Comparison of ENCODE assay signal across 8 mouse cellular contexts in genomic region chr8:125568421-125568850, GRCm38 (mm10). TPM values are rescaled to one million over a fixed set of nuclear protein-coding genes. Genes with fewer than 3 reads are reported as not detected.
DNase-seq lines count a peak whose midpoint lies in the region; ATAC-seq and TF ChIP-seq lines count a peak whose summit lies in the region.

No protein-coding gene starts in this region.

- H3ac ChIP-seq in C2C12 (ENCODE audit: control insufficient read depth, insufficient read length, low read depth): peak overlapping the region; percentile 18

- 12% methylated on average over 14 of the region's 14 CpGs for WGBS in embryonic facial prominence, embryonic 10.5 days
- 7% methylated on average over 14 of the region's 14 CpGs for WGBS in hindbrain, embryonic 10.5 days
- 3% methylated on average over 14 of the region's 14 CpGs for WGBS in liver, postnatal 0 days (ENCODE audit: insufficient replicate concordance)
- 2% methylated on average over 14 of the region's 14 CpGs for WGBS in neural tube, embryonic 12.5 days

- H3K79me3 ChIP-seq in C2C12 (ENCODE audit: low read depth): peaks cover 2% of the 10 kb centered on the region

- H3K9ac ChIP-seq in liver, postnatal 0 days (replicated peaks): peak overlapping the region; percentile 66; the same call in 1 of the 2 replicates
- peak overlapping the region; percentile 33; the same call in 1 of the 2 replicates for H3K9ac ChIP-seq in neural tube, embryonic 12.5 days

- peak; percentile 4; the same call in 1 of the 2 replicates for ATAC-seq in liver, postnatal 0 days
- no peak for ATAC-seq in neural tube, embryonic 12.5 days (ENCODE audit: low FRiP score, low read depth)

- peak overlapping the region; percentile 46 for H3K4me3 ChIP-seq in C2C12 (ENCODE audit: insufficient read depth, poor library complexity, severe bottlenecking)
- peak overlapping the region; percentile 87 for H3K4me3 ChIP-seq in embryonic facial prominence, embryonic 10.5 days
- H3K4me3 ChIP-seq in hindbrain, embryonic 10.5 days: peak overlapping the region; percentile 85
- H3K4me3 ChIP-seq in liver, postnatal 0 days (ENCODE audit: low read depth, low read length): peak overlapping the region; percentile 64
- peak overlapping the region; percentile 82 for H3K4me3 ChIP-seq in neural tube, embryonic 12.5 days

- peaks cover 5% of the 10 kb centered on the region for H3K79me2 ChIP-seq in C2C12 (ENCODE audit: control insufficient read depth, insufficient read depth)

- no peak for TF ChIP-seq CTCF in C2C12 (IDR thresholded peaks at IDR 0.05; ENCODE audit: control insufficient read depth, insufficient read depth, insufficient read length)
- no peak for TF ChIP-seq CTCF in liver, postnatal 0 days (IDR thresholded peaks at IDR 0.05; ENCODE audit: low read depth)

- H3K27ac ChIP-seq in embryonic facial prominence, embryonic 10.5 days (replicated peaks): no peak overlapping the region
- H3K27ac ChIP-seq in hindbrain, embryonic 10.5 days: peak overlapping the region; percentile 64; the same call in 1 of the 2 replicates
- peak overlapping the region; percentile 76 for H3K27ac ChIP-seq in liver, postnatal 0 days (ENCODE audit: low read depth)
- H3K27ac ChIP-seq in neural tube, embryonic 12.5 days: no peak overlapping the region

- H3K4me1 ChIP-seq in embryonic facial prominence, embryonic 10.5 days: peaks cover 43% of the 10 kb centered on the region
- H3K4me1 ChIP-seq in hindbrain, embryonic 10.5 days (replicated peaks): peaks cover 40% of the 10 kb centered on the region
- H3K4me1 ChIP-seq in liver, postnatal 0 days (ENCODE audit: insufficient read depth): peaks cover 20% of the 10 kb centered on the region
- H3K4me1 ChIP-seq in neural tube, embryonic 12.5 days: peaks cover 27% of the 10 kb centered on the region

- no peaks in the 10 kb centered on the region for H3K36me3 ChIP-seq in C2C12 (ENCODE audit: control insufficient read depth, insufficient read depth)
- H3K36me3 ChIP-seq in embryonic facial prominence, embryonic 10.5 days (replicated peaks): no peaks in the 10 kb centered on the region
- H3K36me3 ChIP-seq in hindbrain, embryonic 10.5 days: no peaks in the 10 kb centered on the region
- H3K36me3 ChIP-seq in liver, postnatal 0 days (replicated peaks; ENCODE audit: insufficient read depth, low read length): no peaks in the 10 kb centered on the region
- H3K36me3 ChIP-seq in neural tube, embryonic 12.5 days: no peaks in the 10 kb centered on the region

- no peak for TF ChIP-seq EP300 in liver, postnatal 0 days (IDR thresholded peaks at IDR 0.05; ENCODE audit: low read depth)

- no peaks in the 10 kb centered on the region for H3K9me3 ChIP-seq in embryonic facial prominence, embryonic 10.5 days
- no peaks in the 10 kb centered on the region for H3K9me3 ChIP-seq in hindbrain, embryonic 10.5 days
- no peaks in the 10 kb centered on the region for H3K9me3 ChIP-seq in liver, postnatal 0 days (ENCODE audit: low read length)
- no peaks in the 10 kb centered on the region for H3K9me3 ChIP-seq in neural tube, embryonic 12.5 days

- H3K4me2 ChIP-seq in liver, postnatal 0 days (ENCODE audit: low read depth, low read length): peak overlapping the region; percentile 93
- peak overlapping the region; percentile 94 for H3K4me2 ChIP-seq in neural tube, embryonic 12.5 days (replicated peaks)

- H3K27me3 ChIP-seq in C2C12 (ENCODE audit: control insufficient read depth, insufficient read depth, insufficient read length): no peaks in the 10 kb centered on the region
- H3K27me3 ChIP-seq in embryonic facial prominence, embryonic 10.5 days (replicated peaks; ENCODE audit: low read depth, poor library complexity, severe bottlenecking): peaks cover 26% of the 10 kb centered on the region
- H3K27me3 ChIP-seq in hindbrain, embryonic 10.5 days (ENCODE audit: insufficient read depth, poor library complexity, severe bottlenecking): peaks cover 21% of the 10 kb centered on the region
- H3K27me3 ChIP-seq in liver, postnatal 0 days (ENCODE audit: insufficient read depth, low read length): 0 out of 2 replicates have a peak, but pooled peaks cover 2% of the 10 kb centered on the region
- H3K27me3 ChIP-seq in neural tube, embryonic 12.5 days (replicated peaks): peaks cover 5% of the 10 kb centered on the region; the same call in 1 of the 2 replicates

- DNase-seq in gastrocnemius, adult 18-20 months (ENCODE audit: low spot score): peak; percentile 25
- DNase-seq in gastrocnemius, postnatal 4 days (ENCODE audit: low spot score in 2 of 2): no peak
- peak; percentile 44 for DNase-seq in embryonic facial prominence, embryonic 10.5 days (ENCODE audit: low spot score)
- peak; percentile 35 for DNase-seq in hindbrain, embryonic 10.5 days (ENCODE audit: low spot score)
- peak; percentile 44 for DNase-seq in liver, postnatal 0 days
- no peak for DNase-seq in ovary, postnatal 14 days (ENCODE audit: low spot score)

TF ChIP-seq in C2C12, 6 proteins besides CTCF, POLR2A, EP300 and RAD21:
- no peak for TF ChIP-seq MYOD1 (IDR thresholded peaks at IDR 0.05; ENCODE audit: control insufficient read depth, insufficient read length, low read depth)
- TF ChIP-seq FOSL1 (IDR thresholded peaks at IDR 0.05; ENCODE audit: insufficient read depth, low read length, poor library complexity, severe bottlenecking): no peak
- no peak for TF ChIP-seq MYOG (IDR thresholded peaks at IDR 0.05; ENCODE audit: control insufficient read depth, extremely low read depth, insufficient read length)
- no peak for TF ChIP-seq USF1 (IDR thresholded peaks at IDR 0.05; ENCODE audit: low read depth)
- no peak for TF ChIP-seq MAX (IDR thresholded peaks at IDR 0.05)
- no peak for TF ChIP-seq CEBPB (IDR thresholded peaks at IDR 0.05; ENCODE audit: low read depth)

RNA-seq across cellular contexts. Expression of gene Sipa1l2, which starts 1.2 kb away (rescaled TPM):
- total RNA-seq in gastrocnemius, adult 18-20 months (2021): 1 to 10 TPM; 5.1 to 7.5 TPM
- 10 to 100 TPM; 24.2 to 27.5 TPM for total RNA-seq in gastrocnemius, postnatal 4 days (2021)
- polyA plus RNA-seq in C2C12 (2012; fragmentation: generic; extraction: Trizol): 6.5 TPM
- polyA plus RNA-seq in embryonic facial prominence, embryonic 10.5 days (2016; fragmentation: Nextera tagmentation; extraction: Ambion mirVana): 12.7 and 14.8 TPM in 2 replicates
- 13.9 and 20.1 TPM in 2 replicates for polyA plus RNA-seq in hindbrain, embryonic 10.5 days (2016; fragmentation: Nextera tagmentation; extraction: Ambion mirVana)
- 0.44 and 0.47 TPM in 2 replicates for polyA plus RNA-seq in liver, postnatal 0 days (2015; fragmentation: Nextera tagmentation; extraction: Ambion mirVana)
- 24.4 and 25.9 TPM in 2 replicates for polyA plus RNA-seq in neural tube, embryonic 12.5 days (2016; fragmentation: Nextera tagmentation; extraction: Ambion mirVana)

Comparison
In these comparisons a context has a peak if more than half of its experiments do, and no peak if none do; other contexts are left out.
1. DNase-seq: peak in gastrocnemius, adult 18-20 months (single experiment), embryonic facial prominence, embryonic 10.5 days (single experiment), hindbrain, embryonic 10.5 days (single experiment) and liver, postnatal 0 days (single experiment); none in gastrocnemius, postnatal 4 days (0 of 2) and ovary, postnatal 14 days (single experiment).
2. H3K27ac ChIP-seq: peak in hindbrain, embryonic 10.5 days (single experiment) and liver, postnatal 0 days (single experiment); none in embryonic facial prominence, embryonic 10.5 days (single experiment) and neural tube, embryonic 12.5 days (single experiment).
3. Peak in every context shown above with its lines, with median percentiles within 50 percentile points of each other: H3K4me3 ChIP-seq.